Mouse (Mus musculus) spleen, adult 2 months (tissue): Measurements from ENCODE around the gene Gm44805. TPM values are rescaled to one million over a fixed set of nuclear protein-coding genes. Genes with fewer than 3 reads are reported as not detected.
A peak's percentile ranks its signal among the peaks of the same experiment; 100 is the strongest.

Experiments
- DNase-seq, 2 experiments: peaks; one replicate each; pipeline versions ENCODE4 v3.0.0 to v3.0.0-alpha.2; 2012 to 2021; ENCODE audit warnings: low spot score in 2 of 2, low read depth in 1 of 2
- H3K27ac ChIP-seq: fragments of 200-500 bp; 2 replicates; pipeline ENCODE4 v1.5.1; 2012; ENCODE audit warnings: low read length, inconsistent platforms; ENCODE audit not compliant: insufficient read depth
- H3K27me3 ChIP-seq: fragments of 200-500 bp; 2 replicates; pipeline ENCODE4 v1.6.1; 2012; ENCODE audit warnings: mild to moderate bottlenecking, moderate library complexity, low read length, inconsistent platforms; ENCODE audit not compliant: control insufficient read depth, insufficient read depth
- H3K36me3 ChIP-seq: fragments of 200-500 bp; 2 replicates; pipeline ENCODE4 v1.6.1; 2012; ENCODE audit warnings: mild to moderate bottlenecking, low read length, inconsistent platforms; ENCODE audit not compliant: control insufficient read depth, insufficient read depth
- H3K4me1 ChIP-seq: fragments of 200-500 bp; 2 replicates; pipeline ENCODE4 v1.6.1; 2011; ENCODE audit warnings: inconsistent platforms; ENCODE audit not compliant: control insufficient read depth, insufficient read depth, insufficient read length
- H3K4me3 ChIP-seq: fragments of 200-500 bp; 2 replicates; pipeline ENCODE4 v1.5.1; 2011; ENCODE audit warnings: mild to moderate bottlenecking, inconsistent platforms; ENCODE audit not compliant: insufficient read depth, insufficient read length; ENCODE audit errors: extremely low read depth
- CTCF ChIP-seq: fragments of 200-500 bp; IDR thresholded peaks from 2 replicates; pipeline ENCODE4 v1.5.1; 2011; ENCODE audit warnings: mild to moderate bottlenecking, inconsistent platforms; ENCODE audit not compliant: insufficient read depth, insufficient read length, insufficient replicate concordance; ENCODE audit errors: extremely low read depth
- POLR2A ChIP-seq: fragments of 200-500 bp; IDR thresholded peaks from 2 replicates; pipeline ENCODE4 v1.6.1; 2011; ENCODE audit warnings: low read depth, low read length, inconsistent platforms
- WGBS: fragments of 180-500 bp; shearing (Covaris S2); methylation state at CpG from one replicate; pipeline ENCODE4 v1.1.7; 2018; 5-methylcytosine and 5-hydroxymethylcytosine counted together
- polyA plus RNA-seq: library from polyadenylated mRNA; depleted of rRNA; stranded (reverse); fragments of >200 nt; gene quantifications from 2 replicates; pipeline ENCODE4 v1.2.3, GENCODE M21; 2012

Gm44805 gene
- polyA plus RNA-seq, 1 experiment, result not detected

GRCm38 (mm10) chr7:19667434-19667833 is 13.8 kb downstream of the Gm44805 start:
- Histone ChIP-seq H3K36me3 (no peaks in the 10 kb centered on the region), H3K4me3 (no peak overlapping the region), H3K4me1 (peaks cover 12% of the 10 kb centered on the region; the same call in 1 of the 2 replicates), H3K27me3 (no peaks in the 10 kb centered on the region), H3K27ac (peak overlapping the region; percentile 79)
- WGBS, result 44% methylated on average over 2 of the region's 2 CpGs
- DNase-seq, result peak; percentile 14 to 36
- TF ChIP-seq POLR2A (no peak; the same call in 1 of the 2 replicates), CTCF (no peak)

- TF ChIP-seq POLR2A, result no peak
- no peak for TF ChIP-seq CTCF
- H3K4me3 ChIP-seq, result no peak overlapping the region
- H3K27me3 ChIP-seq, result no peaks in the 10 kb centered on the region
- H3K27ac ChIP-seq, result peak overlapping the region; percentile 79
- no peaks in the 10 kb centered on the region; the same call in none of the 2 replicates for H3K36me3 ChIP-seq
- no peak for DNase-seq
- WGBS, result 89% methylated on average over 3 of the region's 3 CpGs
- peaks cover 12% of the 10 kb centered on the region; the same call in 1 of the 2 replicates for H3K4me1 ChIP-seq
Measured at GRCm38 (mm10) chr7:19666750-19667149, 14.5 kb downstream of the Gm44805 start.

GRCm38 (mm10) chr7:19664955-19665841 is 16.0 kb downstream of the Gm44805 start, which contains the start of gene Clptm1:
TSS of gene Clptm1 (minus strand) at chr7:19665033.
- Histone ChIP-seq H3K4me1 (peaks cover 12% of the 10 kb centered on the region; the same call in 1 of the 2 replicates), H3K36me3 (no peaks in the 10 kb centered on the region; the same call in none of the 2 replicates), H3K27me3 (no peaks in the 10 kb centered on the region), H3K4me3 (peak within 1 kb of the TSS; percentile 91), H3K27ac (peak within 1 kb of the TSS; percentile 93)
- TF ChIP-seq POLR2A (peak; percentile 18), CTCF (peak; percentile 21; the same call in 1 of the 2 replicates)
- WGBS, result 2% methylated on average over 63 of the region's 63 CpGs
- peak; percentile 96 to 98 for DNase-seq

- H3K36me3 ChIP-seq, result peaks cover 2% of the 10 kb centered on the region
Measured at GRCm38 (mm10) chr7:19664455-19664954, 16.7 kb downstream of the Gm44805 start.

GRCm38 (mm10) chr7:19663940-19664339 is 17.3 kb downstream of the Gm44805 start:
- WGBS, result 26% methylated on average over 8 of the region's 8 CpGs
- Histone ChIP-seq H3K27ac (no peak overlapping the region), H3K4me1 (peaks cover 8% of the 10 kb centered on the region; the same call in 1 of the 2 replicates), H3K36me3 (peaks cover 2% of the 10 kb centered on the region), H3K4me3 (peak overlapping the region; percentile 91), H3K27me3 (no peaks in the 10 kb centered on the region)
- no peak for DNase-seq
- no peak for TF ChIP-seq CTCF
- TF ChIP-seq POLR2A, result no peak

More at GRCm38 (mm10) chr7:19664455-19664954, 16.7 kb downstream of the Gm44805 start:
- H3K4me3 ChIP-seq, result peak overlapping the region; percentile 91
- H3K4me1 ChIP-seq, result peaks cover 12% of the 10 kb centered on the region; the same call in 1 of the 2 replicates
- no peaks in the 10 kb centered on the region for H3K27me3 ChIP-seq
- no peak for DNase-seq
- TF ChIP-seq POLR2A (no peak), CTCF (no peak)
- under 1% methylated on average over 36 of the region's 37 CpGs for WGBS
- peak overlapping the region; percentile 14; the same call in 1 of the 2 replicates for H3K27ac ChIP-seq

GRCm38 (mm10) chr7:19652614-19653013 is 28.6 kb downstream of the Gm44805 start:
- H3K27me3 ChIP-seq, result no peaks in the 10 kb centered on the region
- H3K27ac ChIP-seq, result no peak overlapping the region
- no peak for DNase-seq
- peaks cover 22% of the 10 kb centered on the region; the same call in 1 of the 2 replicates for H3K36me3 ChIP-seq
- no peak for TF ChIP-seq CTCF
- no peak for TF ChIP-seq POLR2A
- 96% methylated on average over 2 of the region's 2 CpGs for WGBS
- H3K4me1 ChIP-seq, result no peaks in the 10 kb centered on the region
- no peak overlapping the region for H3K4me3 ChIP-seq
